Mouse (Mus musculus) embryonic fibroblast, embryonic 13.5 days (primary cell): ENCODE data around the gene Ccdc186. TPM values are rescaled to one million over a fixed set of nuclear protein-coding genes. Genes with fewer than 3 reads are reported as not detected.
"Not testable (repeated sequence)": the region's sequence is repeated elsewhere in the genome, so short reads cannot be mapped to it uniquely, and the experiment has no call there.

ENCODE experiments used
- H3K27ac ChIP-seq: 2 replicates; pipeline ENCODE4 v1.5.1; 2012; ENCODE audit warnings: low read length, control low read depth, inconsistent platforms; ENCODE audit not compliant: insufficient read depth
- H3K4me1 ChIP-seq: 2 replicates; pipeline ENCODE4 v1.6.1; 2011; ENCODE audit warnings: low read length; ENCODE audit not compliant: control insufficient read depth, insufficient read depth
- H3K4me3 ChIP-seq: 2 replicates; pipeline ENCODE4 v1.5.1; 2011; ENCODE audit warnings: mild to moderate bottlenecking, control low read depth, low read length; ENCODE audit not compliant: insufficient read depth
- CTCF ChIP-seq: IDR thresholded peaks from 2 replicates; pipeline ENCODE4 v1.5.1; 2011; ENCODE audit warnings: mild to moderate bottlenecking, control low read depth, low read length, moderate library complexity, borderline replicate concordance; ENCODE audit not compliant: insufficient read depth
- POLR2A ChIP-seq: IDR thresholded peaks from 2 replicates; pipeline ENCODE4 v1.6.1; 2011; ENCODE audit warnings: low read depth, mild to moderate bottlenecking, control low read depth, low read length, moderate library complexity
- polyA plus RNA-seq: library from polyadenylated mRNA; stranded (reverse); fragments of >200 nt; gene quantifications from 2 replicates; pipeline ENCODE4 v1.2.4, GENCODE M21; 2011; ENCODE audit warnings: low read depth; ENCODE audit not compliant: missing spikeins, insufficient read length

Gene Ccdc186
- polyA plus RNA-seq, 1 experiment = 70.3 TPM

DNA sequence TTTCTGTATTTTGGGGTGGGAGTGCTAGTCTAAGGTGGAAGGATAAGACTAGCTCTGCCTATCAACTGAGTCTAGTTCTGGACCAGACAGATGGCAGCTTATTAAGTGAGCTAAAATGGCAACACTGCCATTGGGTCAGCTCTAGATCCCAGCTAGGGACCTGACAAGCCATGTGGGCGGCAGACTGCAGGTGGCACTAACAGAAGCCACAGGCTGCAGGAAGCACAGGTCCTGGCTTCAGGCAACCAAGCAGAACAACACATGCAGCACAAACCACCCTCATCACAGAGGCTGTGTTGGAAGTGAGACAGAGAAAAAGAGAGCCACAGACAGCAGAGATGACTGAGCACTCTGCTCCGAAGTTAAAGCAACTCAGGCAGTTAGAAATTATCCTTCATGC is 16.6 kb downstream of the Ccdc186 start:
- Histone ChIP-seq H3K27ac (no peak overlapping the region), H3K4me3 (no peak overlapping the region), H3K4me1 (no peaks in the 10 kb centered on the region)
- TF ChIP-seq CTCF (no peak), POLR2A (no peak)

DNA sequence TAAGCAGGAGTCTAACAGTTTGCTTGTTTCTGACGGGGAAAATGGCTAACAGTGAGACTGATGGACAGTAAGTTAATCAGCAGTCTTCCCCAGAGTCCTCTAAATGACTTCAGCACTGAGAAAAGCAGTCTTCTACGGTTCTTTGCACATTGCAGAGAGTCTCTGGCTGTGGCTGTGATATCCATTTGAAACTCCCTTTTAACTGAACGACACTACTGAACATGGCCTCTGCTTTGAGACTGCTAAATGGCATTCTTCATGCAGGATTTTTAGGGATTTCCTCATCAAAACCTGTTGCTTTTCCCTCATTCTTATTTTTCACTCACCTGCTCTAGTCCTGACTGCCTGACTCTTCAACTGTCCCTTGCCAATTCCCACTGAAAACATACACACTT is 19.6 kb downstream of the Ccdc186 start:
- no peaks in the 10 kb centered on the region for H3K4me1 ChIP-seq
- H3K4me3 ChIP-seq = no peak overlapping the region
- no peak overlapping the region for H3K27ac ChIP-seq
- TF ChIP-seq CTCF = no peak
- TF ChIP-seq POLR2A = no peak

DNA sequence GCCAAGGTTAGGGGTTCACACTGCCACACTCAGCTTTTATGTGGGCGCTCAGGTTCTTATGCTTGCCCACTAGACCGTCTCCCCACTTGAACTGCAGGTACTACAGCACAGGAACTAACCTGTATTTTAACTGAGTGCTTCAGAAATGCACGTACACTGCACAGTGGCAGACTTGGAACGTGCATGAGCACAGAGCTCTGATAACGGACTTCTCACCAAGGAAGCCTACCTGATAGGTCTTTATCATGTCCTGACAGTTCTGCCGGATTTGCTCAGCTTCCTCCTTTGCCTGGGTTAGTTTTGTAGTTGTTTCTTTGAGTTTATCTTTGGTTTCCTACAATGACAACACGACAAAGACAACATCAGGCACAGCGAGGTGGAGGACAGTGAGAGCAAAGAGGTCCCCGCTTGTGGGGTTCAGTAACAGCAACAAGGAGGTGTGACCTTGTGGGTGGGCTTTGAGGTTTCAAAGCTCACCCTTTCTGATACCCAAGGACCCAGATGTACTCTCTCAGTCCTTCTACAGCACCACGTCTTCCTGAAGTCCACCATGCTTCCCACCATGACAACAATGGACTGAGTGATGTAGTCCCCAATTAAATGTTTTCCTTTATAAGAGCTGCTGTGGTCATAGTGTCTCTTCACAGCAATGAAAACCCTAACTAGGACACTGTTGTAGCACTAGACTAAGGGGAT is 20.2 kb downstream of the Ccdc186 start:
- Histone ChIP-seq H3K4me3 (no peak overlapping the region), H3K4me1 (no peaks in the 10 kb centered on the region), H3K27ac (no peak overlapping the region)
- TF ChIP-seq POLR2A (no peak), CTCF (no peak)

DNA sequence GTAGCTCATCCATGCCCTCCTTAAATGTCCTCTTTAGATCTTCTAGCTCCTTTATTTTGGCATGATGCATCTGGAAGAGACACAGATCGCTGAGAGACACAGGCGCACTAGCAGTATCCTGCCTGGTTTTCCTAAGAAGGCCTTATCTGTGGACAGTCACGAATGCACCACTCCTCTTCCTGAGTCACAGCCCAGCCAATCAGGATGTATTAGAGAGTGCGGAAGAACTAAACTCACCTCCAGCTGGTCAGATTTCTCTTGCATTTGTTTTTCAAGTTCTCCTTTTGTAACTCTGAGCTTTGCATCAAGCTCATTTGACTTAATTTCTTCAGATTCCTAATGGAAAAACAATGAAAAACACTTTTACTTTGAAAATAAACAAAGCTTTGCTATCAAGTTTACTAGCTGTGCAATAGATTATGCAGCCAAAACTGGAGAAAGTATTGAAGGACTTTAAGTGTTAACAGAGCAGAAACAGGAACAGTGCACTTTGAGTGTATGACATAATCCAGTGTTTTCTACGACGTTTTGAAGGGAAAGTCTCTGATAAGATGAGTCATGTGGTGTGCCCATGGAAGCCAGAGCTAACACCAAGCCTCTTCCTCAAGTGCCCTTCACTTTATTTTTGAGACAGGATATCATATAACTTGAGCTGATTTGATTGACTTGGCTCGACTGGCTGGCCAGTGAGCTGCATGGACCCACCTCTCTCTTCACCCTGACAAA is 20.9 kb downstream of the Ccdc186 start:
- no peak for TF ChIP-seq CTCF
- TF ChIP-seq POLR2A = no peak
- Histone ChIP-seq H3K4me1 (no peaks in the 10 kb centered on the region), H3K4me3 (no peak overlapping the region), H3K27ac (no peak overlapping the region)

DNA sequence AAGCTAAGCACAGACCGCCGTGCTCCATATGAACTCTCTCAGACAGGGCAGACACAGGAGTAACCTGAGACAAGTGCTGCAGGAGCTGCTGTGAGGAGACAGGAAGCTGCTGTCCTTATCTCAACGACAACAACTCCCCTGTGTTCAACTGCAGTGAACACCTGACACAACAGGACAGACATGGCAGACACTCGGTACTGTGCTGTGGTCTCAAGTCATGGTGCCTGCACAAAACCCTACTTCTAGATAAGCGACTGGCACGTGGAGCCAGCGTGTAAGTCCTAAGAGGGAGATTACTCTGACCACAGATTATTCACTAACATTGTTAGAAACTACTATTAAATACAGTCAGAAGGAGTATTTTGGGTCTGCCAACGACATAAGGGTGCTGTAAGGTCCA is 21.8 kb downstream of the Ccdc186 start:
- Histone ChIP-seq H3K27ac (no peak overlapping the region), H3K4me1 (no peaks in the 10 kb centered on the region), H3K4me3 (no peak overlapping the region)
- no peak for TF ChIP-seq POLR2A
- no peak for TF ChIP-seq CTCF

DNA sequence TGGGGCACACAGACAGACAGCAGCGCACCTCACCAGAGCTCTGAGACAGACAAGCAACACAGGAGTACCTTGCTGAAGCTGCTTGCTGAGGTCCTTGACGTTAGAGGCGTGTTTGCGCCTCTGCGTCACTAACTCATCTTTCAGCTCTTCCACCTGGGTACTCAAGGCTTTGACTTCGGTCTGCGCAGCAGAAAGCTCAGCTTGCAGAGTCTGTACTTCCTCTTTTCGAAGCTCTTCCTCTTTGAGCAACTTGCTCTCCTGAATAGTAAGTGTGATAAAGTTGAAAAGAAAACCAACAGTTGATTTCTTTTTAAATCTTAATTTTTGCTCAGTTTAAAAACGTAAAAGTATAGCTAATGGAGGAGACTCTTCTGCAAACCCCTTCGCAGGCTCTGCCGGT is 24.6 kb downstream of the Ccdc186 start:
- TF ChIP-seq CTCF = no peak
- TF ChIP-seq POLR2A = no peak
- Histone ChIP-seq H3K4me3 (no peak overlapping the region), H3K27ac (no peak overlapping the region), H3K4me1 (no peaks in the 10 kb centered on the region)

DNA sequence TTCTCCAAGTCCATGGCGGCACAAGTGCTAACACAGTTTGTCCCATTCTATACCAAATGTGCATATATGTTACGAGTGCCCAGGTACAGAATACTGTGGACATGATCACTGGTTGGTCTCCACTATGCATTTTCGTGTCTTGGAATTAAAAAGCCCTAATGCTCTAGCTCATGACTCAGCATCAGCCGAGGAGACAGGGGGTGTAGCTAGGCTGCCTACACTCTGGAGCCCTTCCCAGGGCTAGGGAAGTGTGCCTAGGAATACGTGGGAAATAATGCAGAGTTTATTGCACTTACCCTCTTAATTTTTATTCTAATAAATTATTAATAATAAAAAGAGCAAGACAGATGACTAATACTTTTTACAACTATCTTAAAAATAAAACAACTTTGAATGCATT is 33.0 kb downstream of the Ccdc186 start:
- H3K4me1 ChIP-seq = no peaks in the 10 kb centered on the region
- no peak overlapping the region for H3K27ac ChIP-seq
- TF ChIP-seq POLR2A (no peak), CTCF (no peak)
- H3K4me3 ChIP-seq = no peak overlapping the region

DNA sequence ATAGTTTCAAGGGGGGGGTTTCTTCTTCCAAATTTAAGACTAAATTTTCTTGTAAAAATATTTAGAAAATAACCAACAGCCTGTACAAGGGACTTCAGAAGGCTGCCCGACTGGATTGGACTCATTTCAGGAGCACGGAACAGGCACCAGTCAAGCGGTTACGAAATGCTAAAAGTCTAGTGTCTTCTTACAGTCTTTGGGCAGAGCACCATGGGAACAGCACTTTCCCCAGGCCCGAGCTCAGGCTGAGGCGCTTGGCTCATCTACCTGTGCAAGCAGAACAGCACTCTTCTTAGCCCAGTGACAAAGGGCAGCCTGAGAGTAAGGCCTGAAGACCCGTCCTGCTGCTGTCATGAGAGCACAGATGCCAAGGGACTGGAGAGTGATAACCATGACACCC is 34.1 kb downstream of the Ccdc186 start:
- TF ChIP-seq CTCF = no peak
- TF ChIP-seq POLR2A = no peak
- no peak overlapping the region for H3K4me3 ChIP-seq
- no peaks in the 10 kb centered on the region for H3K4me1 ChIP-seq
- H3K27ac ChIP-seq = no peak overlapping the region

DNA sequence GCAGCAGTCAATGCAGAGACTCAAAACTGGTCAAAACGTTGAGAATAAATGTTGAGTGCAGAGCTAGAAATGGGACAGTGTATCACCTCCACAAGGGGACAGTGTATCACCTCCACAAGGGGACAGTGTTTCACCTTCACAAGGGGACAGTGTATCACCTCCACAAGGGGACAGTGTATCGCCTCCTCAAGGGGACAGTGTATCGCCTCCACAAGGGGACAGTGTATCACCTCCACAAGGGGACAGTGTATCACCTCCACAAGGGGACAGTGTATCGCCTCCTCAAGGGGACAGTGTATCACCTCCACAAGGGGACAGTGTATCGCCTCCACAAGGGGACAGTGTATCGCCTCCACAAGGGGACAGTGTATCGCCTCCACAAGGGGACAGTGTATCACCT is 43.5 kb downstream of the Ccdc186 start:
- H3K27ac ChIP-seq, H3K4me3 ChIP-seq, H3K4me1 ChIP-seq: not testable (repeated sequence)

DNA sequence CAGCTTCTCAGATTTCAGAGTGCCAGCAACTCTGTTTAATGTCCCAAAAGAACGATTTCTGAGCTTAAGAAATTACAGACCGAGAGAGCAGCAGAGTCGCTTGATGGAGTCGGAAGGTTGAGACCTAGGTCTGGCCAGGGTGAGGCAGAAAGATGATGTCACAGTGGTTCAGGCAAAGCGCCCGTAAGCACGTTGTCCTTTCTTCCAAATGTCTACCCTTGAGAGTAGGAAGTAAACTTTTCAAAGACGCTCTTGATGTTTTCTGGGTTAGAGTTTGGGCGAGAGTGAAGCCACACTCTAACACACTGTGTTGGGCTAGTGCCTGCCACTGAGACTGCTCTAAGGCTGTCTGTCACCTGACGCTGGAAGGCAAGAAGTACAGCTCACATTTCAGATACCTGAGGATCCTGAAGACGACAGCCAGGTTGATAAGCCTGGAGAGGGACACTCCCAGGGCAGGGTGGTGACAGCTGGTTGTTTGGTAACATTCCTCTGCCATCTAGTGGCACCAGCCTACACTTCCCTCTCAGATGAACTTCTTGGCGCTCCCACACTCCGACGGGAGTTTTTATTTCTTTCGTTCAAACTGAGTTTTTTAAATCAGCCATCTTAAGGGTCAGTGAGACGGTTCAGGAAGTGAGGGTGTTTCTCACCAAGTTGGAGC is 45.1 kb downstream of the Ccdc186 start:
- peak; percentile 66; the same call in 1 of the 2 replicates for TF ChIP-seq CTCF
- no peak for TF ChIP-seq POLR2A
- Histone ChIP-seq H3K27ac (no peak overlapping the region), H3K4me3 (no peak overlapping the region), H3K4me1 (no peaks in the 10 kb centered on the region; the same call in 1 of the 2 replicates)
